Mouse (Mus musculus): ENCODE results near the gene Ces1f. TPM values are rescaled to one million over a fixed set of nuclear protein-coding genes. Genes with fewer than 3 reads are reported as not detected.

Gene Ces1f
- polyA plus RNA-seq, 1 experiment from 2014 or later = 0.59 TPM

- WGBS = 62% methylated on average over 4 of the region's 4 CpGs
- Histone ChIP-seq H3K4me2 (replicated peaks; ENCODE audit: low read depth) (no peak overlapping the region), H3K27ac (ENCODE audit: low read depth, low read length) (no peak overlapping the region), H3K4me3 (ENCODE audit: low read depth, low read length) (no peak overlapping the region), H3K9ac (ENCODE audit: low read depth, low read length) (no peak overlapping the region), H3K36me3 (ENCODE audit: control insufficient read depth, insufficient read depth) (no peaks in the 10 kb centered on the region), H3K27me3 (replicated peaks; ENCODE audit: control insufficient read depth, insufficient read depth, low read length) (no peaks in the 10 kb centered on the region), H3K4me1 (replicated peaks; ENCODE audit: control insufficient read depth, insufficient read depth, low read length) (no peaks in the 10 kb centered on the region; the same call in 1 of the 2 replicates), H3K9me3 (ENCODE audit: control insufficient read depth) (no peaks in the 10 kb centered on the region)
- no peak for TF ChIP-seq CTCF (IDR thresholded peaks at IDR 0.05; ENCODE audit: low read depth)
- 0 out of 2 replicates have a peak, but pooled peaks have one; percentile 48 for ATAC-seq
Observed at GRCm38 (mm10) chr8:93278176-93278805, 1.3 kb downstream of the Ces1f start.

- WGBS = 60% methylated on average over 4 of the region's 4 CpGs
- H3K9ac ChIP-seq (ENCODE audit: low read depth, low read length) = no peak overlapping the region
- no peaks in the 10 kb centered on the region for H3K27me3 ChIP-seq (replicated peaks; ENCODE audit: control insufficient read depth, insufficient read depth, low read length)
- H3K27ac ChIP-seq (ENCODE audit: low read depth, low read length) = no peak overlapping the region
- no peak overlapping the region for H3K4me3 ChIP-seq (ENCODE audit: low read depth, low read length)
- no peaks in the 10 kb centered on the region for H3K9me3 ChIP-seq (ENCODE audit: control insufficient read depth)
- no peak for TF ChIP-seq CTCF (IDR thresholded peaks at IDR 0.05; ENCODE audit: low read depth)
- ATAC-seq = no peak
- H3K36me3 ChIP-seq (ENCODE audit: control insufficient read depth, insufficient read depth) = no peaks in the 10 kb centered on the region
- no peak overlapping the region for H3K4me2 ChIP-seq (replicated peaks; ENCODE audit: low read depth)
- no peaks in the 10 kb centered on the region; the same call in 1 of the 2 replicates for H3K4me1 ChIP-seq (replicated peaks; ENCODE audit: control insufficient read depth, insufficient read depth, low read length)
Observed at GRCm38 (mm10) chr8:93274609-93275008, 4.9 kb downstream of the Ces1f start.

DNA sequence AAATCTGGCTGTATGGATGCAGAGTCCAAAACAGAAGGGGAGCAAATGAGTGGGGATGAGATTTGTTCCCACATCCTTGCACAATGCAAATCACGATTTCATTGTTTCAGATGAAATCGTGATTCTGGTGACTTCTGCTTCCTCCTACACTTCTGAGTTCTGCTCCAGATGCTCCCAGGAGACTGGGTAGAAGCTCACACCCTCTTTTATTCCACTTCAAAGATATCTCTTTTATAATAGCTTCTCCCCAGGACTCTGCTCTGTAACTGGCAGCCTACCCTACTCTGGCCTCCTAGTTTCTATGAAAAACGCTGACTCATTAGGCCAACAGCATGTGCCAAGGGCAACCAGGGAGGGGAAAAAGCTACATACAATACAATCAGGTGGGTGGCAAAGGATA, 6.2 kb downstream of the Ces1f start:
- H3K4me1 ChIP-seq (replicated peaks; ENCODE audit: control insufficient read depth, insufficient read depth, low read length) = no peaks in the 10 kb centered on the region; the same call in 1 of the 2 replicates
- peak; percentile 77 for ATAC-seq
- no peak overlapping the region for H3K4me3 ChIP-seq (ENCODE audit: low read depth, low read length)
- H3K27ac ChIP-seq (ENCODE audit: low read depth, low read length) = no peak overlapping the region
- H3K36me3 ChIP-seq (ENCODE audit: control insufficient read depth, insufficient read depth) = no peaks in the 10 kb centered on the region
- no peak for TF ChIP-seq CTCF (IDR thresholded peaks at IDR 0.05; ENCODE audit: low read depth)
- H3K27me3 ChIP-seq (replicated peaks; ENCODE audit: control insufficient read depth, insufficient read depth, low read length) = no peaks in the 10 kb centered on the region
- no peak overlapping the region for H3K4me2 ChIP-seq (replicated peaks; ENCODE audit: low read depth)
- no peaks in the 10 kb centered on the region for H3K9me3 ChIP-seq (ENCODE audit: control insufficient read depth)
- H3K9ac ChIP-seq (ENCODE audit: low read depth, low read length) = no peak overlapping the region
- 36% methylated on average over 3 of the region's 3 CpGs for WGBS

DNA sequence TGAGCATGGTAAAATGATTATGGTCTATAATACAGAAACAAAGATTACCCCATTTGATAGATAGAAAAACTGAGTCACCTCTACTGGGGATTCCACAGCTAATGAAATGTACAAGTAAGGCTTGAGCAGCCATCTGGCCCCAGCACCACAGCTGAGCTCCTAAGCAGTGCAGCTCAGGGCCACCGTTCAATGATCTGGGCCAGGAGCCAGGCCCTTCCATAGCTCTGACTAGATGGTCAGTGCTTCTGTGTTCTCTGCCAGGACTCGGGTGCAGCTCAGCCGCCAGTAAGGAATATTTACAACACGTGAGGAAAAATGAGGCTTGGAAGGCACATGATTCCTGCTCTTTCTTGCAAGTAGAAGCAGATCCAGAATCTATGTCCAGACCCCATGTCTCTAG, 6.9 kb downstream of the Ces1f start:
- no peak overlapping the region for H3K4me2 ChIP-seq (replicated peaks; ENCODE audit: low read depth)
- no peak for TF ChIP-seq CTCF (IDR thresholded peaks at IDR 0.05; ENCODE audit: low read depth)
- H3K27ac ChIP-seq (ENCODE audit: low read depth, low read length) = no peak overlapping the region
- 59% methylated on average over 4 of the region's 4 CpGs for WGBS
- H3K27me3 ChIP-seq (replicated peaks; ENCODE audit: control insufficient read depth, insufficient read depth, low read length) = no peaks in the 10 kb centered on the region
- H3K36me3 ChIP-seq (ENCODE audit: control insufficient read depth, insufficient read depth) = no peaks in the 10 kb centered on the region
- H3K9ac ChIP-seq (ENCODE audit: low read depth, low read length) = no peak overlapping the region
- no peaks in the 10 kb centered on the region for H3K9me3 ChIP-seq (ENCODE audit: control insufficient read depth)
- H3K4me3 ChIP-seq (ENCODE audit: low read depth, low read length) = no peak overlapping the region
- ATAC-seq = no peak
- H3K4me1 ChIP-seq (replicated peaks; ENCODE audit: control insufficient read depth, insufficient read depth, low read length) = no peaks in the 10 kb centered on the region; the same call in 1 of the 2 replicates

- TF ChIP-seq CTCF (IDR thresholded peaks at IDR 0.05; ENCODE audit: low read depth) = no peak
- H3K9ac ChIP-seq (ENCODE audit: low read depth, low read length) = no peak overlapping the region
- no peak overlapping the region for H3K4me2 ChIP-seq (replicated peaks; ENCODE audit: low read depth)
- no peak overlapping the region for H3K4me3 ChIP-seq (ENCODE audit: low read depth, low read length)
- WGBS = 50% methylated on average over 2 of the region's 2 CpGs
- H3K4me1 ChIP-seq (replicated peaks; ENCODE audit: control insufficient read depth, insufficient read depth, low read length) = no peaks in the 10 kb centered on the region
- no peaks in the 10 kb centered on the region for H3K9me3 ChIP-seq (ENCODE audit: control insufficient read depth)
- H3K36me3 ChIP-seq (ENCODE audit: control insufficient read depth, insufficient read depth) = no peaks in the 10 kb centered on the region
- ATAC-seq = 0 out of 2 replicates have a peak, but pooled peaks have one; percentile 41
- no peak overlapping the region for H3K27ac ChIP-seq (ENCODE audit: low read depth, low read length)
- no peaks in the 10 kb centered on the region for H3K27me3 ChIP-seq (replicated peaks; ENCODE audit: control insufficient read depth, insufficient read depth, low read length)
Observed at GRCm38 (mm10) chr8:93261436-93261835, 18.1 kb downstream of the Ces1f start.

GRCm38 (mm10) chr8:93252400-93252925, 27.1 kb downstream of the Ces1f start:
- H3K9ac ChIP-seq (ENCODE audit: low read depth, low read length) = no peak overlapping the region
- no peak overlapping the region for H3K4me3 ChIP-seq (ENCODE audit: low read depth, low read length)
- H3K4me2 ChIP-seq (replicated peaks; ENCODE audit: low read depth) = no peak overlapping the region
- H3K9me3 ChIP-seq (ENCODE audit: control insufficient read depth) = no peaks in the 10 kb centered on the region
- ATAC-seq = peak; percentile 43; the same call in 1 of the 2 replicates
- H3K27me3 ChIP-seq (replicated peaks; ENCODE audit: control insufficient read depth, insufficient read depth, low read length) = no peaks in the 10 kb centered on the region
- no peak for TF ChIP-seq CTCF (IDR thresholded peaks at IDR 0.05; ENCODE audit: low read depth)
- H3K27ac ChIP-seq (ENCODE audit: low read depth, low read length) = no peak overlapping the region
- H3K36me3 ChIP-seq (ENCODE audit: control insufficient read depth, insufficient read depth) = no peaks in the 10 kb centered on the region
- H3K4me1 ChIP-seq (replicated peaks; ENCODE audit: control insufficient read depth, insufficient read depth, low read length) = 0 out of 2 replicates have a peak, but pooled peaks cover 3% of the 10 kb centered on the region
- 67% methylated on average over 1 of the region's 1 CpGs for WGBS
